Mouse (Mus musculus): Measurements from ENCODE around the gene Fam122a. TPM values are rescaled to one million over a fixed set of nuclear protein-coding genes. Genes with fewer than 3 reads are reported as not detected.

Gene Fam122a
- polyA plus RNA-seq, 1 experiment from 2014 or later: 29.7 TPM

GRCm38 (mm10) chr19:24513105-24513843 lies 36.1 kb upstream of the Fam122a start:
- DNase-seq (peak; percentile 92), ATAC-seq (ENCODE audit: low read depth) (peak; percentile 94)
- no peaks in the 10 kb centered on the region for H3K36me3 ChIP-seq
- H3K9me3 ChIP-seq (replicated peaks): no peaks in the 10 kb centered on the region
- 25% methylated on average over 20 of the region's 20 CpGs for WGBS (ENCODE audit: insufficient replicate concordance)
- peak overlapping the region; percentile 69 for H3K9ac ChIP-seq
- H3K4me3 ChIP-seq (replicated peaks): peak overlapping the region; percentile 44
- peak overlapping the region; percentile 99 for H3K27ac ChIP-seq
- peak overlapping the region; percentile 74 for H3K4me2 ChIP-seq
- H3K4me1 ChIP-seq (replicated peaks): peaks cover 97% of the 10 kb centered on the region
- H3K27me3 ChIP-seq: no peaks in the 10 kb centered on the region

GRCm38 (mm10) chr19:24511939-24512338 lies 34.8 kb upstream of the Fam122a start:
- H3K27ac ChIP-seq: peak overlapping the region; percentile 99
- peaks cover 95% of the 10 kb centered on the region for H3K4me1 ChIP-seq (replicated peaks)
- H3K9me3 ChIP-seq (replicated peaks): no peaks in the 10 kb centered on the region
- peak overlapping the region; percentile 74 for H3K4me2 ChIP-seq
- no peak for DNase-seq
- H3K27me3 ChIP-seq: no peaks in the 10 kb centered on the region
- H3K36me3 ChIP-seq: no peaks in the 10 kb centered on the region
- 79% methylated on average over 7 of the region's 7 CpGs for WGBS (ENCODE audit: insufficient replicate concordance)
- H3K4me3 ChIP-seq (replicated peaks): no peak overlapping the region
- ATAC-seq (ENCODE audit: low read depth): no peak
- H3K9ac ChIP-seq: peak overlapping the region; percentile 67

- 82% methylated on average over 6 of the region's 6 CpGs for WGBS (ENCODE audit: insufficient replicate concordance)
- no peaks in the 10 kb centered on the region for H3K27me3 ChIP-seq
- no peak overlapping the region for H3K4me3 ChIP-seq (replicated peaks)
- H3K4me2 ChIP-seq: no peak overlapping the region
- H3K9me3 ChIP-seq (replicated peaks): no peaks in the 10 kb centered on the region
- peaks cover 79% of the 10 kb centered on the region for H3K4me1 ChIP-seq (replicated peaks)
- H3K27ac ChIP-seq: peak overlapping the region; percentile 99
- no peaks in the 10 kb centered on the region for H3K36me3 ChIP-seq
- peak overlapping the region; percentile 34; the same call in 1 of the 2 replicates for H3K9ac ChIP-seq
- ATAC-seq (ENCODE audit: low read depth): no peak
- DNase-seq: no peak
Measured at GRCm38 (mm10) chr19:24509391-24509790, 32.2 kb upstream of the Fam122a start.

- no peak overlapping the region for H3K4me2 ChIP-seq
- no peaks in the 10 kb centered on the region for H3K9me3 ChIP-seq (replicated peaks)
- ATAC-seq (ENCODE audit: low read depth): no peak
- H3K4me3 ChIP-seq (replicated peaks): no peak overlapping the region
- no peak for DNase-seq
- peaks cover 67% of the 10 kb centered on the region for H3K4me1 ChIP-seq (replicated peaks)
- H3K36me3 ChIP-seq: no peaks in the 10 kb centered on the region
- peak overlapping the region; percentile 99 for H3K27ac ChIP-seq
- 76% methylated on average over 13 of the region's 13 CpGs for WGBS (ENCODE audit: insufficient replicate concordance)
- no peak overlapping the region for H3K9ac ChIP-seq
- H3K27me3 ChIP-seq: no peaks in the 10 kb centered on the region
Measured at GRCm38 (mm10) chr19:24508087-24508767, 31.1 kb upstream of the Fam122a start.

- H3K9ac ChIP-seq: no peak overlapping the region
- ATAC-seq (ENCODE audit: low read depth) (no peak), DNase-seq (no peak)
- H3K4me2 ChIP-seq: no peak overlapping the region
- H3K27ac ChIP-seq: no peak overlapping the region
- no peaks in the 10 kb centered on the region for H3K27me3 ChIP-seq
- no peaks in the 10 kb centered on the region for H3K36me3 ChIP-seq
- no peak overlapping the region for H3K4me3 ChIP-seq (replicated peaks)
- H3K4me1 ChIP-seq (replicated peaks): peaks cover 25% of the 10 kb centered on the region
- no peaks in the 10 kb centered on the region for H3K9me3 ChIP-seq (replicated peaks)
- WGBS (ENCODE audit: insufficient replicate concordance): 76% methylated on average over 10 of the region's 10 CpGs
Measured at GRCm38 (mm10) chr19:24502736-24503421, 25.7 kb upstream of the Fam122a start.

- no peak overlapping the region for H3K27ac ChIP-seq
- H3K27me3 ChIP-seq: no peaks in the 10 kb centered on the region
- H3K36me3 ChIP-seq: no peaks in the 10 kb centered on the region
- H3K4me3 ChIP-seq (replicated peaks): no peak overlapping the region
- ATAC-seq (ENCODE audit: low read depth) (no peak), DNase-seq (no peak)
- H3K4me1 ChIP-seq (replicated peaks): peaks cover 18% of the 10 kb centered on the region
- no peaks in the 10 kb centered on the region for H3K9me3 ChIP-seq (replicated peaks)
- no peak overlapping the region for H3K4me2 ChIP-seq
- no peak overlapping the region for H3K9ac ChIP-seq
Measured at GRCm38 (mm10) chr19:24501525-24501924, 24.4 kb upstream of the Fam122a start.

- Histone ChIP-seq H3K36me3 (no peaks in the 10 kb centered on the region), H3K9me3 (replicated peaks) (no peaks in the 10 kb centered on the region), H3K4me1 (replicated peaks) (peaks cover 11% of the 10 kb centered on the region; the same call in 1 of the 2 replicates), H3K4me2 (no peak overlapping the region), H3K9ac (no peak overlapping the region), H3K27me3 (no peaks in the 10 kb centered on the region), H3K27ac (no peak overlapping the region), H3K4me3 (replicated peaks) (no peak overlapping the region)
- 77% methylated on average over 5 of the region's 5 CpGs for WGBS (ENCODE audit: insufficient replicate concordance)
- DNase-seq (no peak), ATAC-seq (ENCODE audit: low read depth) (no peak)
Measured at GRCm38 (mm10) chr19:24500431-24500830, 23.3 kb upstream of the Fam122a start.

- Histone ChIP-seq H3K27me3 (no peaks in the 10 kb centered on the region), H3K36me3 (no peaks in the 10 kb centered on the region), H3K4me3 (replicated peaks) (no peak overlapping the region), H3K9ac (no peak overlapping the region), H3K4me1 (replicated peaks) (peaks cover 10% of the 10 kb centered on the region; the same call in 1 of the 2 replicates), H3K4me2 (no peak overlapping the region), H3K9me3 (replicated peaks) (no peaks in the 10 kb centered on the region), H3K27ac (no peak overlapping the region)
- 73% methylated on average over 3 of the region's 3 CpGs for WGBS (ENCODE audit: insufficient replicate concordance)
- DNase-seq: no peak
- no peak for ATAC-seq (ENCODE audit: low read depth)
Measured at GRCm38 (mm10) chr19:24499291-24499690, 22.1 kb upstream of the Fam122a start.

- Histone ChIP-seq H3K9ac (no peak overlapping the region), H3K27me3 (no peaks in the 10 kb centered on the region), H3K4me2 (no peak overlapping the region), H3K4me3 (replicated peaks) (no peak overlapping the region), H3K36me3 (no peaks in the 10 kb centered on the region), H3K4me1 (replicated peaks) (peaks cover 17% of the 10 kb centered on the region), H3K9me3 (replicated peaks) (no peaks in the 10 kb centered on the region), H3K27ac (no peak overlapping the region)
- ATAC-seq (ENCODE audit: low read depth): no peak
- no peak for DNase-seq
- 61% methylated on average over 4 of the region's 4 CpGs for WGBS (ENCODE audit: insufficient replicate concordance)
Measured at GRCm38 (mm10) chr19:24493887-24494286, 16.7 kb upstream of the Fam122a start.

GRCm38 (mm10) chr19:24491824-24492223 lies 14.7 kb upstream of the Fam122a start:
- Histone ChIP-seq H3K36me3 (no peaks in the 10 kb centered on the region), H3K9ac (no peak overlapping the region), H3K4me1 (replicated peaks) (peaks cover 22% of the 10 kb centered on the region), H3K27ac (no peak overlapping the region), H3K27me3 (no peaks in the 10 kb centered on the region), H3K4me2 (no peak overlapping the region), H3K9me3 (replicated peaks) (no peaks in the 10 kb centered on the region), H3K4me3 (replicated peaks) (no peak overlapping the region)
- 75% methylated on average over 3 of the region's 3 CpGs for WGBS (ENCODE audit: insufficient replicate concordance)
- ATAC-seq (ENCODE audit: low read depth): no peak
- DNase-seq: no peak

- Histone ChIP-seq H3K4me1 (replicated peaks) (peaks cover 22% of the 10 kb centered on the region), H3K36me3 (no peaks in the 10 kb centered on the region), H3K4me3 (replicated peaks) (no peak overlapping the region), H3K27ac (no peak overlapping the region), H3K4me2 (no peak overlapping the region), H3K9me3 (replicated peaks) (no peaks in the 10 kb centered on the region), H3K27me3 (no peaks in the 10 kb centered on the region), H3K9ac (no peak overlapping the region)
- ATAC-seq (ENCODE audit: low read depth): 0 out of 2 replicates have a peak, but pooled peaks have one; percentile 10
- 30% methylated on average over 5 of the region's 5 CpGs for WGBS (ENCODE audit: insufficient replicate concordance)
- no peak for DNase-seq
Measured at GRCm38 (mm10) chr19:24490275-24490674, 13.1 kb upstream of the Fam122a start.

Measured in liver, embryonic 13.5 days (tissue).